ENCODE assay signal across 4 mouse cellular contexts in genomic region chr5:12674134-12674533, GRCm38 (mm10).
"Had no signal": no experiment of that assay in that cellular context is flagged by ENCODE, and none has a peak within 500 bp of the region (broad histone marks: within the 10 kb centered on the region; RNA-seq: fewer than 3 reads in every experiment).

No protein-coding gene starts in this region.

- H3K4me3 ChIP-seq: neural tube, embryonic 13.5 days; neural tube, embryonic 15.5 days; stomach, embryonic 15.5 days had no signal

- H3K4me2 ChIP-seq: neural tube, embryonic 13.5 days; neural tube, embryonic 15.5 days; stomach, embryonic 15.5 days had no signal

- H3K9me3 ChIP-seq: neural tube, embryonic 13.5 days; neural tube, embryonic 15.5 days; stomach, embryonic 15.5 days had no signal

- H3K27ac ChIP-seq: neural tube, embryonic 13.5 days; neural tube, embryonic 15.5 days; stomach, embryonic 15.5 days; stomach, postnatal 0 days had no signal

- H3K9ac ChIP-seq: neural tube, embryonic 13.5 days; neural tube, embryonic 15.5 days; stomach, embryonic 15.5 days had no signal

- H3K27me3 ChIP-seq: neural tube, embryonic 13.5 days; neural tube, embryonic 15.5 days; stomach, embryonic 15.5 days had no signal

- H3K4me1 ChIP-seq: neural tube, embryonic 13.5 days; neural tube, embryonic 15.5 days; stomach, embryonic 15.5 days had no signal

- H3K36me3 ChIP-seq: neural tube, embryonic 13.5 days; neural tube, embryonic 15.5 days; stomach, embryonic 15.5 days had no signal
